Mouse (Mus musculus) MEL (cell line): Measurements from ENCODE around the gene Maml3.

Experiments
- CTCF ChIP-seq, 3 experiments: IDR thresholded peaks in 2 of 3; conservative IDR thresholded peaks in 1 of 3; 2 replicates each; pipeline ENCODE4 v1.5.1; 2011 to 2012; ENCODE audit warnings: low read length in 3 of 3, low read depth in 2 of 3, mild to moderate bottlenecking in 2 of 3, improper control_type of control experiment in 1 of 3, inconsistent platforms in 1 of 3, mixed read lengths in 1 of 3, moderate library complexity in 1 of 3; ENCODE audit not compliant: control insufficient read depth in 1 of 3, insufficient read depth in 1 of 3, poor library complexity in 1 of 3, severe bottlenecking in 1 of 3
- GATA1 ChIP-seq: IDR thresholded peaks from 2 replicates; pipeline ENCODE4 v1.6.1; 2011; ENCODE audit warnings: low read depth, low read length, improper control_type of control experiment
- MAX ChIP-seq: IDR thresholded peaks from 2 replicates; pipeline ENCODE4 v1.6.1; 2011; ENCODE audit warnings: low read length, improper control_type of control experiment
- NELFE ChIP-seq: IDR thresholded peaks from 2 replicates; pipeline ENCODE4 v1.6.1; 2011; ENCODE audit warnings: low read depth, low read length, improper control_type of control experiment
- POLR2A ChIP-seq, 2 experiments: IDR thresholded peaks; 2 replicates each; pipeline ENCODE4 v1.6.1; 2011 to 2012; ENCODE audit warnings: low read length in 2 of 2, mild to moderate bottlenecking in 2 of 2, control low read depth in 1 of 2, improper control_type of control experiment in 1 of 2, low read depth in 1 of 2, moderate library complexity in 1 of 2; ENCODE audit not compliant: control insufficient read depth in 1 of 2, insufficient read depth in 1 of 2, poor library complexity in 1 of 2
- POLR2AphosphoS5 ChIP-seq: IDR thresholded peaks from 2 replicates; pipeline ENCODE4 v1.6.1; 2012; ENCODE audit warnings: low read depth, borderline replicate concordance, mild to moderate bottlenecking, inconsistent platforms, low read length, moderate library complexity, mixed read lengths
- RCOR1 ChIP-seq: IDR thresholded peaks from 2 replicates; pipeline ENCODE4 v1.6.1; 2012; ENCODE audit warnings: low read depth, mild to moderate bottlenecking, inconsistent platforms, low read length, improper control_type of control experiment
- SMC3 ChIP-seq: IDR thresholded peaks from 2 replicates; pipeline ENCODE4 v1.6.1; 2011; ENCODE audit warnings: low read depth, low read length, improper control_type of control experiment
- TAL1 ChIP-seq: IDR thresholded peaks from 2 replicates; pipeline ENCODE4 v1.6.1; 2012; ENCODE audit warnings: mild to moderate bottlenecking, inconsistent platforms, low read length, moderate library complexity, mixed read lengths
- TCF12 ChIP-seq: IDR thresholded peaks from 2 replicates; pipeline ENCODE4 v1.6.1; 2014; ENCODE audit warnings: low read depth, mild to moderate bottlenecking, inconsistent platforms, low read length, improper control_type of control experiment, moderate library complexity
- UBTF ChIP-seq: IDR thresholded peaks from 2 replicates; pipeline ENCODE4 v1.6.1; 2012; ENCODE audit warnings: low read depth, mild to moderate bottlenecking, inconsistent platforms, low read length, improper control_type of control experiment, moderate library complexity, borderline replicate concordance; ENCODE audit not compliant: insufficient read depth
- USF1 ChIP-seq: IDR thresholded peaks from 2 replicates; pipeline ENCODE4 v1.6.1; 2014; ENCODE audit warnings: low read depth, mild to moderate bottlenecking, inconsistent platforms, low read length, improper control_type of control experiment, moderate library complexity

GRCm38 (mm10) chr3:51661880-51662550 is 442.9 kb downstream of the Maml3 start:
- no peak for TF ChIP-seq UBTF
- no peak for TF ChIP-seq POLR2A (IDR thresholded peaks at IDR 0.05; ENCODE audit: control insufficient read depth in 1 of 2, insufficient read depth in 1 of 2, low read depth in 1 of 2, low read length in 2 of 2, poor library complexity in 1 of 2)
- TF ChIP-seq NELFE, result no peak
- no peak for TF ChIP-seq MAX
- no peak for TF ChIP-seq CTCF (IDR thresholded peaks at IDR 0.05 in 2 of 3, conservative IDR thresholded peaks at IDR 0.05 in 1 of 3; ENCODE audit: control insufficient read depth in 1 of 3, insufficient read depth in 1 of 3, low read depth in 2 of 3, low read length in 3 of 3, poor library complexity in 1 of 3, severe bottlenecking in 1 of 3)
- no peak for TF ChIP-seq TAL1
- TF ChIP-seq POLR2AphosphoS5, result no peak
- TF ChIP-seq SMC3, result 0 out of 2 replicates have a peak, but pooled peaks have one; percentile 7
- no peak for TF ChIP-seq USF1
- no peak for TF ChIP-seq GATA1
- no peak for TF ChIP-seq TCF12
- no peak for TF ChIP-seq RCOR1
